Mouse (Mus musculus) urinary bladder, postnatal 25 days (tissue): Measurements from ENCODE around the gene Gpr146.

Experiments used
- DNase-seq: peaks from one replicate; pipeline ENCODE4 v3.0.0; 2022; ENCODE audit warnings: low spot score

Gpr146 gene

DNA sequence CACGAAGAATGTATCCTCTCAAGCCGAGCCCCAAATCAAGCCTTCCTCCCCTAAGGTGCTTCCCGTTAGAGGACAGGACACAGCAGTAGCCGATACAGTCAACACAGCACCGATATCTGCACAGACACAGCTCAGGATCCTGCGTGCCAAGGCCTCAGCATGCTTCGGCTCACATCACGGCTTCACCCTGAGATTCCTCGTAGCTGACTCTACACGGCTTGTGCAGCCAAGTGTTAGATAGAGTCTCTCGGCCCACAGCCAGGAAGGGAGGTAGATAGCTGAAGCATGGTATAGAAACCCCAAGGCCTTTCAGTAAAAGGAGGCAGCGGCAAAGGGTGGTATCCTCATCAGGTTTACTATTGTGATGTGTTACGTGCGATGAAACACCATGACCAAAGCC, 22.5 kb downstream of the Gpr146 start:
- no peak for DNase-seq

DNA sequence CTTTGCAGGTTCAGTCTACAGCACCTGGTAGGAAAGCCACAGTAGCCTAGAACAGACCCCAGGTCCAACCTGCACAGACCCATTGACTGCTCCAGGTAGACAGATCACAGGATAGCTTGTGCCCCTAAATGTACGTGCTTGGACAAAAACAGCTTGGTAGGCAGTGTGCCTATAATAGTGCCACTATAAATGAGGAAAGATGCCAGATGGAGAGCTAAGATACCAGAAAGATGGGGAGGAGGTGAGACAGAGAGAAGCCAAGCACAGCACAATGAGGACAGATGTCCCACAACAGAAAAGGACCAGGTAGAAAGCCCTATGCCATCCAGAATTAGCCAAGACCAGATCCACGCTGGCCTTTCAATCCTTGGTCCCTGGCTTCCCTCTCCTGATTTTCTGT, 24.6 kb downstream of the Gpr146 start:
- no peak for DNase-seq

- no peak for DNase-seq
Observed at GRCm38 (mm10) chr5:139403692-139404260, 26.3 kb downstream of the Gpr146 start.

DNA sequence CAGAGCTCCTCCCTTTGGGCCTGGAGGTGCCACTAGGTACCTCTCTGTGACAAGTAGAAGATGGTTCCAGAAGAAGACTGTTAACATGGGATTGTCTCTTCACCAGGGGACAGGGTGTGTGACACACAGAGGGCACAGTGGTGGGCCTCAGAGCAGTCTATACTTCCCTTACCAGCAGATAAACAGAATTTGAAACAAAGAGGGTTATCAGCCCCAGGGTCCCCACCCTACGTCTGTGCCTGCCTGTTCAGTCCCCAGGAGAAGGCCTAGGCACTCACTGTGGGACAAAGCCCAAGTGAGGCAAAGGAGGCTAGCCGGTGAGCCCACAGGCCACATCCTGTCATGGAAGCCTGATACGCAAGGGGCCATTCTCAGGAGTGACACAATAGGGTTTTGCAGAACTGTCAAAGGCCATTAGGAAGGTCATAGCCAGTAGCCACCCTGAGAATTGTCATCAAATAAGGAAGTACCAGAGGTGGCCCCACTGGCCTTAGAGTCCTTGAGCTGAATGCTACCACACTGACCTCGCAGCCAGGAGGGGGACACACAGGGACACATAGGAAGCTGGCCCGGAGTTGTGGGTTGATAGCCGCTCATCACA, 27.4 kb downstream of the Gpr146 start, which contains the start of gene C130050O18Rik:
Gene C130050O18Rik (plus strand): TSS at position 480 of the 601 bp plus-strand sequence.
- no peak for DNase-seq

DNA sequence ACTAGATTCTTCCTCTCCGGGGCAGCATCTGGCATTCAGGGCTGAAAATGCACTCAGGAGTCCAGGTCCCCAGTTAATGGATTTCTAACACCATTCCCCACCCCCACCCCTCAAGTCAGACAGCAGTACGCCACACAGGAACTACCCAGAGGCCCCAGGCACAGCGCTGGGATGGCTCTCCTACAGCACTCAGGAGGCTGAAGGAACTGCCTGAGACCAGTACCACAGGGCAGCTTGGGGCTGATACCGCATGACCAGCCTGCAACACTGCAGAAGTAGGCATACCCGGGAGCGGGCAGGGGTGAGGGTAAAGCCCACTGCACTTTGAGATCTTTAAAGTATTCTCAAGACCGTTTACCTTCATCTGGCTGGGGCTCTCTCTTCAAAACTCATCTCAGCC, 28.0 kb downstream of the Gpr146 start:
- DNase-seq = no peak

GRCm38 (mm10) chr5:139405953-139406352, 28.5 kb downstream of the Gpr146 start:
- DNase-seq = no peak

DNA sequence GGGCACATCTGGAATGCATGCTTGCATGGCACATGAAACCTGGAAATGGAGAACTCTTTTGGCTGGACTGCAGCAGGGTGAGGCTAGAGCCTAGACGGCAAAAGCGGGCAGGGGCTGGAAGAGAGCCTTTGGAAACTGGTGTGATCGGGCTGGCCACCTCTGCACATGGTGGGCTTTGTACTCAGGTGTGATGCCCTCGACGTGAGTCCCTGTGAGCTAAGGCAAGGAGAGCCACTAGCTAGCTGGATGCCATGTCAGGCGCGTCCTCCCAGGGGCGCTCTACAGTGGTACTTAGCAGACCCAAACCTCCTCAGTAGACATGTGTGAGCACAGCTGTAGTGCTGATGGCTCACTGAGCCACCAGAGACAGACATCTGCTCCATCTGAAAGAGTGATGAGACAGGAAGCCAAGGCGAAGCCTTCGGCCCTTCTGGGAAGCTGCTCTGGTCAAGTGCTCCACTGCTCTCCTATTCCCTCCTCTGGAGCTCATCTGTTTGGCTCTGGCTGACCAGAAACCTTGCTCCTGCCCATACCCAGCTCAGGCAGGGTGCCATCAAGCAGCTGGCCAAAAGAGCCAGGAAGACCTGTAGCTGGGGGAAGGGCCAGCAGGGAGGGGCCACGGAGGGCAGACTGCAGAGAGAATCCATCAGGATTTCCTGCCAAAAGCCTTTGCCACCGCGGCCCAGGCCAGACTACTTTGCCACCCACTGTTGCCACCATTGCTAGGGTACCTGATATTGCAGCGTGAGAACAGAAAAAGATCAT, 29.8 kb downstream of the Gpr146 start:
- DNase-seq = no peak

DNA sequence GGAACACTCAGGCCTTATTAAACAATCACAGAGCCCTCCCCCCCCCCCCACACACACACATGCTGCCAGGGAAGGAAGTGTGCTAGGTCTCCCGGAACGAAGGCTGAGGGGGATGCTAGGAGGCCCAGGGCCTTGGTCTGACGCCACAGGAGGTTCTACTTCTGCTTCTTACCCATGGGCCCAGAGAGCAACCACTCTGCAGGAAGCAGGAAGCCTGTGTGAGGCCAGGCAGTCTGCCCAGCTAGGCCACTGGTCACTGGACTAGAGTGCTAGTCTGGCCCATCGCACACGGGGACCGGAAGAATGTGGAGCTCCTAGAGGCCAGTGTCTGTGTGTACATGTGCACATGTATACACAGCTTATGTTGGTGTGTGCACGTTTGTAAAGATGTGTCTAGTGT, 31.0 kb downstream of the Gpr146 start:
- no peak for DNase-seq

- peak; percentile 32 for DNase-seq
Observed at GRCm38 (mm10) chr5:139409412-139409811, 31.9 kb downstream of the Gpr146 start.

DNA sequence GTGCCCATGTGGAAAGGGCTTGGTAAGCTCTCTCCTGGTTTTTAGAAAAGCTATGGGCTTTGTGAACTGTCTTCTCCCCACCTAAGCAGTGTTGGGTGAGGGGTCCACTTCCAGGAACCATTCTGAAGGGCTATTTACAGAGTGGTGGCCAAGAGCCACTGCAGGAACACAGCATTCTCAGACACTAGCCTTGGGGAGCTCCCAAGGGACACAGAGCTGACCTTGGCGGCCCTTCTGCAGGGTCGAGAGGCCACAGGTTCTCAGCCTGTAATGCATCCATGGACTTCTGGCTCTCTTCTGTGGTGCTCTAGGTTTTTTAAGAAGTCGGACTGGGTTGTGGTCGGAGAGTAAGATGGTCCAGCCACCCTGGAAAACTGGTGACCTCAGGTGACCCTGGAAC, 32.6 kb downstream of the Gpr146 start:
- no peak for DNase-seq

DNA sequence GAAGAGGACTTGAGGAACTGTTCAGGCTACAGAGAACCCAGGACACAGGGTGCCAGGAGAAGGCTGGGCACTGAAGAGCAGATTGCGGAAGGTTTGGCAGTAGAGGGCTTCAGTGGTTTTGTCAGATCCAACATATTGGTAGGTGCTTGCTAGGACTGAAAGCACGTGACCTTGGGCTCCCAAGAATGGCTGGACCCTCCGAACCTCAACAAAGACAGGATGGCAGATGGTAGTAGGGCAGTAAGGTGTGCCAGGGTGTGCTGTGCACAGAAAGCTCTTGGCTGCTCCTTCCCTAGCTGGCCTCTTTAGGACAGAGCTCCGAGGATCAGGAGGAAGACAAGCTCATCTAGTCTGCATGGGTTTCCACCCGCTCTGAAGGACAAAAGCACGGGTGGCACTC, 33.6 kb downstream of the Gpr146 start:
- no peak for DNase-seq

DNA sequence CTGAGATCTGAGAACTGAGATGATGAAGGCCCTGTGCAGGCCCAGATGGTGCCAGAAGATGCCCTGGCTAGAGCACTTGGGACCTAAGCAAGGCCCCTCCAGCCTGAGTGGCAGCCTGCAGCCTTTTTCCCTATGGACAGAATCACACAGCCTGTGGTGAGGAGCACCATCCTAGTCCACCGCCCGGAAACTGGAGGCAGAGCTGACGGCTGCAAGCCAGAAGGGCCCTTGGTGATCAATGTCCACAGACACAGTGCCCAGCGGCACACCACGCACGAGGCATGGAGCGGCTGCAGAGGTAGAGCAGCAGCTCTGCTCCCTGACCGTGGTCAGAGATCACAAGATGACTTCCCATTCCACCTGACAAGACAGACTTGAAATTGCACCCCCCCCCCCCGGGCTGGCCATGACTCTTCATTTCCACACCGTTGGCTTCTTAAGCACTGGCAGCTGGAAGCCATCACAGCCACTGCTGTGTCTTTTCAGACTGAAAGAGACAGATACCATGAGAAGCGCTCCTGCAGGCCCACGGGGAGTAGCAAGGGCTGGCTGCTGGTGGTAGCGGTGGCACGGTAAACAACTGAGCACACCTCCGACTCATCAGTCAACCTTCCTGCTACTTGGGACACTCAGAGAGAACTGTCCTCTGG, 34.3 kb downstream of the Gpr146 start:
- DNase-seq = no peak

DNA sequence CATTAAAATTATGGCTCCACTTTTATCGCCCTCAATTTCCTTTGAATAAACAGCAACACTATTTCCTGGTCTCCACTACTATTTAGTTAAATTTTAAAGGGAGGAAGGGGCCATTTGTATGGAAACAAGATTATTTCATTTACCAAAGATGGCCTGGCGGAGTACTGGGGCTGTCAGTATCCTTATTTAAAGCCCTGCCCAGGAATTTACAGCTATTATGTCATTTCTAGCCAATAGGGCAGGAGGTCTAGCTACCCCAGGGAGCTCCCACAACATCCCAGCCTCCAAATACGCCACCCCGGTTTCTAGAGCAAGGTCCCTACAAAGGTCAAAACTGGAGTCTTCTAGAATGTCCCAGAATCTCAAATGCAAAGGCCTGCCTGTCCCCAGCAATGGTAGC, 36.0 kb downstream of the Gpr146 start:
- no peak for DNase-seq

DNA sequence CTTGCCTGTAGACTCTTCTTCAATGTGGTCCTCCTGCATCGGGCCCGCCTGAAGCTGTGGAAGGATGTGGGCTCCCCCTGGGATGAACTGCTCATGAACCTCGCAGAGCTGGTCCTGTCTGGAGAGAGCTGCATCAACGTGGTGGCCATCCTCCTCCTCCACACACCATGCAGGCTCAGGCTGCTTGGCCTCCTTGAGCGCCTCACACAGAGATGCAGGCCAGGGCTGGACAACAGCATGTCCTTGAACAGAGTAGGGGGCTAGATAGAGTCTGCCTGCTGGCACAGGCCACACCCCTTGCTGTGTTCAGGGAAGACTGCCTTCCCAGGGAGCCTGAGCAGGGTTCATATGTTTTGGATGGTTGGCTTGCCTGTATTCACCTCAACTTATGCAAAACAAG, 37.5 kb downstream of the Gpr146 start:
- no peak for DNase-seq

DNA sequence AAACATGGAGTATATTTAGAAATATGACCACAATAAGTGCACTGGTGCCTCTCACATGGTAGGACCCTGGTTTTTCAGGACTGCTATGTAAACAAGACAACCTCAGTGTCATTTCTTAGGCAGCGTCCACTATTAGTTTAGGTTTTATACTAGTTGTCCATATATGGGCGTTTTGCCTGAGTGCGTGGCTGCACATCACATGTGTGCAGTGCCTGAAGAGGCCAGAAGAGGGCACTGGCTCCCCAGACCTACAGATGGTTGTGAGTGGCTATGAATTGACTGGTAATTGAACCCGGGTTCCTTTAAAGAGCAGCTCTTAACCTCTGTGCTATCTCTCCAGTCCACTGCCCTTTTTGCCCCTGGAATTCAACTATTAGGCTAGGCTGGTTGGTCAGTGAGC, 39.4 kb downstream of the Gpr146 start:
- no peak for DNase-seq

GRCm38 (mm10) chr5:139417480-139417879, 40.0 kb downstream of the Gpr146 start:
- no peak for DNase-seq

GRCm38 (mm10) chr5:139418110-139418509, 40.6 kb downstream of the Gpr146 start:
- DNase-seq = no peak

GRCm38 (mm10) chr5:139418633-139419032, 41.1 kb downstream of the Gpr146 start:
- DNase-seq = no peak

DNA sequence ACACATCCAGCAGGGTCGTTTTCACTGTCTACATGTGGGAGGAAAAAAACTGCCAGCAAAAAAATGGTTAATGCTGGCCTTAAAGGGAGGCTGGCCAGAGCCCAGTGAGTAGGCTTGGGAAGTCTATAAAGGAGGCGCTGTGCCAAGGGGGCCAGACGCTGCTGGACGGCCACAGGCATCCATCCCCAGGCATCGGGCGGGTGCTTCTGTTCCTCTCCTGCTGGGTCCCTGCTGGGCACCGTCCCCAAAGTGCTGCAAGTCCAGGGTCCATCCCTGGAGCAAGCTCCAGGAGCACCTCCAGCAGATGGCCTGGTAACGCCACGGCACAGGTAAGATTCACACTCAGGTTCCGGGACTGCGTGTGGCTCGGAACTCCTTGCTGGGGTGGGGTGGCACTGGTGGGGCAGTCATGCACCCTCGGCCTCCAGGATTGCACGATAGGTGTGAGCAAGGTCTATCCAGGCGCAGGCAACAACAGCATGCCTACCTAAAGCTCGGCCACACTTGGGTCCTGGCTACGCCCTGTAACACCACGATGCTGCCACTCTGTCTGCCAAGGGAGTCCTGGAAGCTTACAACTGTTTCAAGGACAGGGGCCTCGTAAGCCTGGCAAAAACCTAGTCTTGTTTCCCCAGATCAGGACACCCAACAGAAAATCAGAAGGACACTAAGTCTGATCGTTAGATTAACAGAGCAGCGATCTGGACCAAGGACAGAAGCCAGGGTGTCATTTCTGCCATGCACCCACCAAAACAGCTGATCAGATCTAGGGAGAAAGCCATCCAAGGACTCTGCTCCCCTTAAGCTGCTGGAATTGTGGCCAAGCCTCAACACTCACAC, 45.7 kb downstream of the Gpr146 start, which contains the start of gene Gper1:
Gene Gper1 (plus strand): TSS at position 126 of the 840 bp plus-strand sequence.
- DNase-seq = no peak

DNA sequence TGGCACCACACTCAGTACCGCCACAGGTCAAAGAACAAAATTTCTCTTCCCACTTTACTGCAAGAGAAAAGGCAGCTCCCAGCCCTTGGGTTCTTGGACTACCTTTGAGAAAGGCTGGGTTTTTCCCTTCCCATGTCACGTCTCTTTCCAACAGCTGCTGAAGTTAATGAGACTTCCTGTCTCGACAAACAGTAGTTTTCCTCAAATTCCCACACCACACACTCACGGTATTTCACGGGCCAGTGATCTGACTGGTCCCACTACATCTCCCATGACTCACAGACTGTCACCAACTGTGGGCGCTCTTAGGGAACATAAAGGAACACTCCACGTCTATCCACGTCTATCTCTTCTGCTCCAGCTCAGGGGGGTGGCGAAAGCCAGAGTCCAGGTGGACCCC, 47.7 kb downstream of the Gpr146 start:
- DNase-seq = no peak

- no peak for DNase-seq
Observed at GRCm38 (mm10) chr5:139427001-139427400, 49.5 kb downstream of the Gpr146 start.

GRCm38 (mm10) chr5:139427989-139428388, 50.5 kb downstream of the Gpr146 start:
- DNase-seq = no peak
